ENCODE assay signal across 23 mouse cellular contexts in the genomic region with DNA sequence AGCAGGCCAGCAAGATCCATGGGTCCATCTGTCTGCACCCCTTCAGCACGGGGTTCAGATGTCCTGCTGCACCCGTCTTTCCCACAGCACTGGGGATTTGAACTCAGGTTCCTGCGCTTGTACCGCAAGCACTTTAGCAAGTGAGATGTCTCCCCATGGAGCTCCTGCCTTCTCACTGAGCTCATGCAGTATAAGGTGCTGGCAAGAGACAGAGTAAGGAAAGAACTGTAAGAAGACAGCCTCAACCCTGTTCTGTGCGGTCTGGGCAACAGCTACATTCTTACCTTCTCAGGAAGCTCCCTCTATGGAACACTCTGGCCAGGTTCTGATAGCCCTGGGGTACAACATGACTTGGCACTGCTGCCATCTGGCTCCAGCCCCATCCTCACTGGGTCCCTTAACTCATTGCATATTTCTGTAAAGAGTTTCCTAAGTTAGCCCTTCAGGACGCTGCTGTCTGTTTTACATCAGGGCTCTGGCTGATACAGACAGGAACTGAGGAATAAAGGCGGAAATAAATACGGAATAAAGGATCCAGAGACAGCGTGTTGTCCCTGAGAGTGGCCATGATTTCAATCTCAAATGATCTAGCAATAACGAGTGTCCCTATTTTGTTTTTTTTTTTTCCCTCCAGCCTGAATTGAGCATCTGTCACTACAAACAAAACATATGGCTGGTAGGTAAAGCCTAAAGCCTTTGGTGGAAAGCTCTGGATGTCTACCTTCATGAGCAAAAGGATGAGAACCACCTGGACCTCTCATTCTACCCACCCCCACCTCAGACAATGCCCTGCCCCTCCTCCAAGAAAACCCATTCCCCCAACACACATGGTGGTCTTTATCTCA. TPM values are rescaled to one million over a fixed set of nuclear protein-coding genes. Genes with fewer than 3 reads are reported as not detected.
DNase-seq lines count a peak whose midpoint lies in the region; ATAC-seq and TF ChIP-seq lines count a peak whose summit lies in the region.
"Had no signal": no experiment of that assay in that cellular context is flagged by ENCODE, and none has a peak within 500 bp of the region (broad histone marks: within the 10 kb centered on the region; RNA-seq: fewer than 3 reads in every experiment).

No protein-coding gene starts in this region.

- DNase-seq in cerebellum, adult 2 months, result peak; percentile 48 to 58
- DNase-seq in cerebellum, postnatal 4 days (ENCODE audit: low spot score in 2 of 2), result no peak
- peak; percentile 14 for DNase-seq in liver, embryonic 11.5 days (ENCODE audit: low spot score)
- DNase-seq in liver, result no peak
- DNase-seq in brain, adult 2 months (ENCODE audit: low read depth, low spot score), result peak; percentile 67
- DNase-seq in cerebellum, postnatal 25 days, result peak; percentile 45 to 48
- DNase-seq in frontal cortex, postnatal 14 days (ENCODE audit: low spot score in 2 of 2), result no peak
- no peak for DNase-seq in frontal cortex, adult 2 months (ENCODE audit: extremely low spot score in 1 of 2, low spot score in 1 of 2)
- DNase-seq: adrenal gland, postnatal 14 days; gastrocnemius, postnatal 14 days; heart, postnatal 36 days; kidney, adult 2 months; kidney, postnatal 10 days; lung, adult 2 months; right cerebral cortex, postnatal 25 days; spleen, adult 18-20 months; thymus, postnatal 14 days had no signal

- peaks cover 30% of the 10 kb centered on the region for H3K4me1 ChIP-seq in cerebellum, adult 2 months (ENCODE audit: control insufficient read depth, insufficient read depth, low read length)
- no peaks in the 10 kb centered on the region for H3K4me1 ChIP-seq in liver, embryonic 11.5 days (replicated peaks; ENCODE audit: control insufficient read depth, insufficient read depth, low read length)
- H3K4me1 ChIP-seq: heart, embryonic 15.5 days had no signal

- H3K36me3 ChIP-seq in liver, embryonic 11.5 days (ENCODE audit: control insufficient read depth, insufficient read depth, low read length), result no peaks in the 10 kb centered on the region
- H3K36me3 ChIP-seq: embryonic facial prominence, embryonic 13.5 days; heart, embryonic 15.5 days had no signal

- H3K4me2 ChIP-seq in liver, embryonic 11.5 days, result no peak overlapping the region
- H3K4me2 ChIP-seq: embryonic facial prominence, embryonic 13.5 days; heart, embryonic 15.5 days; hindbrain, embryonic 14.5 days had no signal

- TF ChIP-seq CTCF in cerebellum, adult 2 months (IDR thresholded peaks at IDR 0.05; ENCODE audit: borderline replicate concordance, insufficient read depth, low read depth, low read length), result no peak

- H3K9ac ChIP-seq in liver, embryonic 11.5 days (ENCODE audit: low read depth, low read length), result no peak overlapping the region
- H3K9ac ChIP-seq: embryonic facial prominence, embryonic 13.5 days; heart, embryonic 15.5 days; hindbrain, embryonic 14.5 days had no signal

- H3K27me3 ChIP-seq in cerebellum, adult 2 months (ENCODE audit: control insufficient read depth, insufficient read depth, low read length), result no peaks in the 10 kb centered on the region
- H3K27me3 ChIP-seq in liver, embryonic 11.5 days (replicated peaks; ENCODE audit: control insufficient read depth, insufficient read depth, low read length), result peaks cover 11% of the 10 kb centered on the region; the same call in 1 of the 2 replicates

- no peak overlapping the region for H3K27ac ChIP-seq in cerebellum, adult 2 months (ENCODE audit: insufficient read depth, low read length)
- H3K27ac ChIP-seq in liver, embryonic 11.5 days (ENCODE audit: low read depth, low read length), result no peak overlapping the region
- H3K27ac ChIP-seq: embryonic facial prominence, embryonic 13.5 days; heart, adult 2 months; heart, embryonic 15.5 days; hindbrain, embryonic 14.5 days; left cerebral cortex, adult 2 months had no signal

- TF ChIP-seq POLR2A in cerebellum, adult 2 months (IDR thresholded peaks at IDR 0.05; ENCODE audit: borderline replicate concordance, insufficient read depth, low read length), result no peak

- no peak overlapping the region for H3K4me3 ChIP-seq in cerebellum, adult 2 months (replicated peaks; ENCODE audit: insufficient read depth, low read depth, low read length)
- H3K4me3 ChIP-seq in liver, embryonic 11.5 days (ENCODE audit: low read depth, low read length), result no peak overlapping the region
- H3K4me3 ChIP-seq: embryonic facial prominence, embryonic 13.5 days; heart, adult 2 months; heart, embryonic 15.5 days; left cerebral cortex, adult 2 months had no signal

- 45% methylated on average over 10 of the region's 10 CpGs for whole genome bisulfite sequencing in cerebellum, adult 2 months
- WGBS in liver, embryonic 11.5 days, result 86% methylated on average over 10 of the region's 10 CpGs

- ATAC-seq in liver, embryonic 11.5 days (replicated peaks; ENCODE audit: low FRiP score), result no peak
- ATAC-seq: CD4-positive, CD25-positive, alpha-beta regulatory T cell, adult 4 months had no signal

- H3K9me3 ChIP-seq in liver, embryonic 11.5 days (ENCODE audit: control insufficient read depth, low read length), result no peaks in the 10 kb centered on the region
- H3K9me3 ChIP-seq: embryonic facial prominence, embryonic 13.5 days; heart, embryonic 15.5 days had no signal

RNA-seq across cellular contexts. Expression of gene Ephb1, which starts 10.2 kb away (rescaled TPM):
- polyA plus RNA-seq in cerebellum, adult 2 months (2012; rRNA removed), result 37.5 and 48.1 TPM in 2 replicates
- polyA plus RNA-seq in liver, embryonic 11.5 days (2014; fragmentation: Nextera tagmentation; extraction: Ambion mirVana), result 0.69 and 0.70 TPM in 2 replicates
- 20.5 and 22.9 TPM in 2 replicates for polyA plus RNA-seq in frontal cortex, adult 2 months (2012; rRNA removed)
- polyA plus RNA-seq: CD4-positive, CD25-positive, alpha-beta regulatory T cell, adult 4 months had no signal

Comparison
In these comparisons a context has a peak if more than half of its experiments do, and no peak if none do; other contexts are left out.
1. DNase-seq: peak in cerebellum, adult 2 months (2 of 2), liver, embryonic 11.5 days (single experiment), brain, adult 2 months (single experiment) and cerebellum, postnatal 25 days (2 of 2); none in cerebellum, postnatal 4 days (0 of 2), liver (single experiment), frontal cortex, postnatal 14 days (0 of 2) and frontal cortex, adult 2 months (0 of 2).
2. RNA of gene Ephb1, which starts 10.2 kb away (polyA plus RNA-seq): 37.5 to 48.1 TPM in cerebellum, adult 2 months and 20.5 to 22.9 TPM in frontal cortex, adult 2 months; 0.69 to 0.70 TPM in liver, embryonic 11.5 days; every median in the first group is over 10 times any median in the second.